Mouse (Mus musculus) myocyte (in vitro differentiated cells): ENCODE data around the gene Dhps.

Experiments
- CEBPB ChIP-seq: IDR thresholded peaks from 2 replicates; pipeline ENCODE4 v1.6.1; 2011; ENCODE audit warnings: mild to moderate bottlenecking, moderate library complexity; ENCODE audit not compliant: poor library complexity, insufficient read depth, severe bottlenecking
- POLR2A ChIP-seq: IDR thresholded peaks from one replicate; pipeline ENCODE4 v1.6.1; 2011; ENCODE audit warnings: low read depth, mild to moderate bottlenecking, control low read depth, moderate library complexity; ENCODE audit not compliant: insufficient read length
- SRF ChIP-seq: IDR thresholded peaks from one replicate; pipeline ENCODE4 v1.6.1; 2011; ENCODE audit warnings: low read depth; ENCODE audit not compliant: control insufficient read depth, insufficient read length

DNA sequence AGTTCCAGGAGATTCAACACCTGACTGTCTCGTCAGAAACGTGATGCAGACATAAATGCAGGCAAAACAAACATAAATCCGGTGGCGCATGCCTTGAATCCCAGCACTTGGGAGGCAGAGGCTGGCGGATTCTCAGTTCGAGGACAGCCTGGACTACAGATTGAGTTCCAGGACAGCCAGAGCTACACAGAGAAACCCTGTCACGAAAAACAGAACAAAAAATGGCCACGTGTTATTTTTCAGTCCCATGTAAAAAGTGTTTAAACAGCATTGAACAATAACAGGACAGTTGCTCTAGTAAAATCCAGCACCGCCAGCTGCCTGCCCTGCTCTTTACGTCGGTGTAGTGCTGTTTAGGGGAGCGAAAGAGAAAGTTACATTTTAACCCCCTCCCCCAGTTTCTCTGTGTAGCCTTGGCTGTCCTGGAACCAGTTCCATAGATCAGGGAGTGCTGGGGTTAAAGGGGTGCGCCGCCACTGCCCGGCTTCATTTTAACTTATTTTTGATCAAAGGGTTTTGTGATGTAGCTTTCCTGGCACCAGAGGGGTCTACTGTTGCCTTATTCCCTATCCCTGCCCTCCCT lies 35.7 kb upstream of the Dhps start:
- no peak for TF ChIP-seq POLR2A
- no peak for TF ChIP-seq SRF
- no peak for TF ChIP-seq CEBPB
